Comparison of ENCODE assay signal across 14 mouse cellular contexts in genomic region chr11:50492399-50493122, GRCm38 (mm10).
DNase-seq lines count a peak whose midpoint lies in the region; ATAC-seq and TF ChIP-seq lines count a peak whose summit lies in the region.
"Had no signal": no experiment of that assay in that cellular context is flagged by ENCODE, and none has a peak within 500 bp of the region (broad histone marks: within the 10 kb centered on the region; RNA-seq: fewer than 3 reads in every experiment).

No protein-coding gene starts in this region.

- no peaks in the 10 kb centered on the region for H3K27me3 ChIP-seq in embryonic facial prominence, embryonic 15.5 days
- H3K27me3 ChIP-seq in hindbrain, embryonic 15.5 days: no peaks in the 10 kb centered on the region
- no peaks in the 10 kb centered on the region for H3K27me3 ChIP-seq in midbrain, postnatal 0 days (ENCODE audit: insufficient read depth, low read length)
- H3K27me3 ChIP-seq: limb, embryonic 12.5 days had no signal

- H3K4me3 ChIP-seq in embryonic facial prominence, embryonic 15.5 days (replicated peaks): no peak overlapping the region
- no peak overlapping the region for H3K4me3 ChIP-seq in hindbrain, embryonic 15.5 days
- H3K4me3 ChIP-seq in midbrain, postnatal 0 days (ENCODE audit: low read depth, low read length): no peak overlapping the region
- H3K4me3 ChIP-seq: limb, embryonic 12.5 days had no signal

- no peak for TF ChIP-seq CTCF in midbrain, postnatal 0 days (IDR thresholded peaks at IDR 0.05)

- peak; percentile 68 to 83 for DNase-seq in cerebellum, postnatal 10 days
- no peak for DNase-seq in cerebellum, adult 11-12 months
- peak; percentile 53 for DNase-seq in midbrain, postnatal 0 days (ENCODE audit: low spot score)
- DNase-seq in kidney, postnatal 36 days: no peak
- no peak for DNase-seq in gastrocnemius, postnatal 14 days
- DNase-seq in kidney, postnatal 14 days: no peak
- DNase-seq: cerebellum, adult 18-20 months; heart, adult 18-20 months; kidney, postnatal 4 days; lung, embryonic 14.5 days had no signal

- peak; percentile 43; the same call in 1 of the 2 replicates for ATAC-seq in embryonic facial prominence, embryonic 15.5 days (ENCODE audit: insufficient number of reproducible peaks, low FRiP score, low TSS enrichment, low read depth)
- peak; percentile 82 for ATAC-seq in hindbrain, embryonic 15.5 days (ENCODE audit: low FRiP score, low read depth)
- ATAC-seq in midbrain, postnatal 0 days (ENCODE audit: low FRiP score): no peak

- no peak overlapping the region for H3K4me2 ChIP-seq in embryonic facial prominence, embryonic 15.5 days (replicated peaks)
- no peak overlapping the region for H3K4me2 ChIP-seq in hindbrain, embryonic 15.5 days
- H3K4me2 ChIP-seq in midbrain, postnatal 0 days (ENCODE audit: low read depth, low read length, poor library complexity, severe bottlenecking): no peak overlapping the region
- H3K4me2 ChIP-seq: limb, embryonic 12.5 days; lung, embryonic 14.5 days had no signal

- H3K9me3 ChIP-seq in embryonic facial prominence, embryonic 15.5 days (replicated peaks): no peaks in the 10 kb centered on the region
- H3K9me3 ChIP-seq in hindbrain, embryonic 15.5 days: no peaks in the 10 kb centered on the region
- no peaks in the 10 kb centered on the region for H3K9me3 ChIP-seq in midbrain, postnatal 0 days (ENCODE audit: low read length)
- H3K9me3 ChIP-seq: G1E; limb, embryonic 12.5 days had no signal

- H3K4me1 ChIP-seq in embryonic facial prominence, embryonic 15.5 days: peaks cover 11% of the 10 kb centered on the region; the same call in 1 of the 2 replicates
- H3K4me1 ChIP-seq in hindbrain, embryonic 15.5 days (replicated peaks): peaks cover 16% of the 10 kb centered on the region
- H3K4me1 ChIP-seq in midbrain, postnatal 0 days (ENCODE audit: insufficient read depth, low read length): no peaks in the 10 kb centered on the region

- peak overlapping the region; percentile 25; the same call in 1 of the 2 replicates for H3K27ac ChIP-seq in embryonic facial prominence, embryonic 15.5 days (replicated peaks)
- peak overlapping the region; percentile 36; the same call in 1 of the 2 replicates for H3K27ac ChIP-seq in hindbrain, embryonic 15.5 days (replicated peaks)
- no peak overlapping the region for H3K27ac ChIP-seq in midbrain, postnatal 0 days (ENCODE audit: low read depth, low read length)
- H3K27ac ChIP-seq: limb, embryonic 12.5 days had no signal

- WGBS in embryonic facial prominence, embryonic 15.5 days: 38% methylated on average over 5 of the region's 5 CpGs
- WGBS in hindbrain, embryonic 15.5 days: 18% methylated on average over 5 of the region's 5 CpGs
- WGBS in midbrain, postnatal 0 days: 16% methylated on average over 5 of the region's 5 CpGs

- H3K9ac ChIP-seq in embryonic facial prominence, embryonic 15.5 days: no peak overlapping the region
- H3K9ac ChIP-seq in hindbrain, embryonic 15.5 days: no peak overlapping the region
- H3K9ac ChIP-seq in midbrain, postnatal 0 days (replicated peaks; ENCODE audit: low read length, poor library complexity, severe bottlenecking): no peak overlapping the region
- H3K9ac ChIP-seq: limb, embryonic 12.5 days; lung, embryonic 14.5 days had no signal

- H3K36me3 ChIP-seq in embryonic facial prominence, embryonic 15.5 days: no peaks in the 10 kb centered on the region
- H3K36me3 ChIP-seq in hindbrain, embryonic 15.5 days: no peaks in the 10 kb centered on the region
- H3K36me3 ChIP-seq in midbrain, postnatal 0 days (ENCODE audit: insufficient read depth, low read length): no peaks in the 10 kb centered on the region
- H3K36me3 ChIP-seq: G1E; limb, embryonic 12.5 days had no signal

- intact Hi-C loops in gastrocnemius, postnatal 14 days (cut with DNase I; ENCODE audit: low total_unique reads): no loop called here

Comparison
In these comparisons a context has a peak if more than half of its experiments do, and no peak if none do; other contexts are left out.
1. DNase-seq: peak in cerebellum, postnatal 10 days (2 of 2) and midbrain, postnatal 0 days (single experiment); none in cerebellum, adult 11-12 months (single experiment), kidney, postnatal 36 days (0 of 2), gastrocnemius, postnatal 14 days (single experiment) and kidney, postnatal 14 days (single experiment).